Mouse (Mus musculus): ENCODE results near the gene Gria3.
A peak's percentile ranks its signal among the peaks of the same experiment; 100 is the strongest.

The Gria3 gene

DNA sequence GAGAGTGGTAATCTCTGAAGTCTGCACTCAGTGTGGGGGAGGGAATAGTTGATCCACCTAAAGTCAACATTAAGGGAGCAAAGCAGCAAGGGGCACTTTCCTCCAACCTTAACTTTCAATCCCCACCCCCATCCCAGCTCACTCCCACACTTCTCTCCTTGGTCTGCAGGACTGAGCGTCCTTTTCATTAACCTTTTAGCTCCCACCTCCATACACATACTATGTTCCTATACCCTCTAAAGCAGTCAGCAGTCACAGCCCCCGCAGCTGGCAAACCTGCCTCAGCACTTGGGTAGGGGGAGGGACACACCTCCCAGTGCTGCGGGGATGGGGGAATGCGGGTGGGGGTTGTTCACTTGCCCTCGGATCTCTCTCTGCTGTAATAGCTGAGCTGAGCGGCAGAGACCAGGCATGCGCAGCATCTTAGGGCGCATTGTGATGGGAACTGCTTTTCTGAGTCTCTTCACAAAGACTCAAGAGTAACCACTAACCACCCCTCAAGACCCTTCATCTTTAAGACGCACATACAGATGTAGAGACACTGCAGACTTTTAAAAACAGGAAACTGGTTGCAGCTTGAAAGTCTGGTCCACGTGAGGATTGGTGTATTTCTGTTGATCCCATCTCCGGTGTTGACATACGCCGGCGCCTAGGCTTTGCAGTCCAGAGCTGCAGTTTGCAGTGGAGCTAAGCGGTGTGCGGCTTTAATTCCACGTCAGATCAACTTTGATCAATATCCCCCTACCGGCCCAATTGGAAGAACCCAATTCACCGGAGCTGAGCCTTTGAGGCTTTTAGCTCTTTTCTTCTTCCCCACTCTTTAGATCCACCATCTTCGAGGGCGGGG lies at the start of gene Gria3:
Gene Gria3 (plus strand): TSS at position 797 of the 847 bp plus-strand sequence.
- DNase-seq (ENCODE audit: low spot score): no peak

DNA sequence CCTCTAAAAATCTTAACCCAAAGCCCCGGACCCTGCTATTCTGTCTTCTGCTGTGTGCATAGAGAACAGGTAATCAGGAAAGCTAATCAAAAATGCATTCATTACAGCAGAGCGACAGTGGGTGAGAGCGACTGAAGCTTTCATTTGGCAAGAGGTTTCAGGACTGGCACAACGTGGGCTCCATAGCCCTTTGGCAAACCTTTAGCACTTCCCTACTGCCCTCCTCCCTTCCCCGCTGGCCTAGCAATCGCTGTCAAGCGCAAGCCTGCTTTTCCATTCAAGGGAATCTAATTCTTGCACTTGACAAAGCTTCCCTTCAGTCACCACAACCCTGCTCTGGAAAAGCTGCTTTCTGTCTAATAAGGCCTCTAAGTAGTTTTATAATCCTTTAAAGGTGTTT lies 13.6 kb upstream of the Gria3 start:
- no peak for DNase-seq (ENCODE audit: low spot score)

- DNase-seq (ENCODE audit: low spot score): no peak
Measured at GRCm38 (mm10) chrX:41389079-41389478, 11.6 kb upstream of the Gria3 start.

DNA sequence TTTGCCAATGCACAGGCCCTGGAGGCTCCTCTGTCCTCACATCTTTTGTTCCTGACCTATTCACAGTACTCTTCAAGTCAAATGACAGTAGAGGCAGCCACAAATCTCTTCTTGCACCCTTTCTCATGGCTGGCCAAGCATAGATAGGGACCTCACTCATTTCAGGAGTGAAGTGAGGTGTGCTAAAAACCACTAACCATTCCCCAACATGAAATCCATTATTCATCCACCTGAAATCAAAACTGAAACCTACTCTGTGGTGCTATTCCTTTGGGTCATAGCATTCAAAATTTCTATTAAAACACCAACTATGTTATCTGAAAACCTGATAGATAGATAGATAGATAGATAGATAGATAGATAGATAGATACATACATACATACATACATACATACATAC lies 2.2 kb upstream of the Gria3 start:
- no peak for DNase-seq (ENCODE audit: low spot score)

- DNase-seq (ENCODE audit: low spot score): no peak
Measured at GRCm38 (mm10) chrX:41401186-41401585, 532 bp downstream of the Gria3 start.

DNA sequence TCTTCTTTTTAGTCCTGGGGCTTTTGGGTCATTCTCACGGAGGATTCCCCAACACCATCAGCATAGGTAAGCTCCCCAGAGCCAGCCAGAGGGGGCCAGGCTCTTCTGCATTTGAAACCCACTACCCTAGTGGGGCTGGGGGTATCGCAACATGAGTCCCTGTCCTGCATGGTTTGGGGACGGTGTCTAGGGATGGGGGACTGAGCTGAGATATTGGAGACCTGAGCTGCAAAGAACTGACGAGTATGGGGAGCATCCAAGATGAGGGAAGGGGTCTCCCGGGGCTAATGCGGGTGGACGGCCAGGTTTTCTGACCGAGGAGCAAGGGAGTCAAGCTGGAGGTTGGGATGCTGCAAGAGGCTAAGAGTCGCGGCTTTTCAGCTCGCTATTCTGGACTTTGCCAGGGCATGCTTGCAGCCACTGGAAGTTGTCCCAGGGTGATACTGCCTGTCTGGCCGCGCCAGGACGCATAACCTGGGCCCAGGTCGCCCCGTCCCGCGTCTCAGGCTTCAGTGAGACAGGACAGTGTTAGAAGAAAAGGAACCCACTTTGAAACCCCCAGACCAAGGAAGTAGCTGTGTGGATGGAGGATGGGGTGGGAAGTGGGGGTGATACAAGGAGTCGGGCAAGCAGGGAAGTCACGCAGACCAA lies 1.1 kb downstream of the Gria3 start:
- DNase-seq (ENCODE audit: low spot score): peak; percentile 9

- DNase-seq (ENCODE audit: low spot score): no peak
Measured at GRCm38 (mm10) chrX:41402656-41403055, 2.0 kb downstream of the Gria3 start.

- DNase-seq (ENCODE audit: low spot score): no peak
Measured at GRCm38 (mm10) chrX:41406288-41406687, 5.6 kb downstream of the Gria3 start.

- DNase-seq (ENCODE audit: low spot score): peak; percentile 43
Measured at GRCm38 (mm10) chrX:41409791-41410190, 9.1 kb downstream of the Gria3 start.

DNA sequence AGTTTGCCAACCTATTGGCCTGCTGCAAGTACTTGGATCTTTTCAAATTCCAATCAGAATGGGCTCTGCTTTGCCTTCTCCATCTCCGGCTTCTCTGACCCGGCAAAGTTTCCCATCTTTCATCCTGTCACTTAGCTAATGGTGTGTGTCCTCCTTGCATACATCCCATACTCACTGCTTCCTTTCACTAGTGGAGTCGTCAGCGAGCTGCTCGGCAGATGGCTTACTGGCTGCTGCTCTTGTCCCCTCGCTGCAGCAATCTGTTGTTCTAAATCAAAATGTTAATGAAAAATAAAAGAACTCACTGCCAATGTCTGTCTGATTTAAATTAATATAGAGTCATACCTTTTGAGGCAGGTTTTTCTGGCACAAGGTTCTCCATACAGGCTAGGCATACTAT lies 25.0 kb downstream of the Gria3 start:
- no peak for DNase-seq (ENCODE audit: low spot score)

DNA sequence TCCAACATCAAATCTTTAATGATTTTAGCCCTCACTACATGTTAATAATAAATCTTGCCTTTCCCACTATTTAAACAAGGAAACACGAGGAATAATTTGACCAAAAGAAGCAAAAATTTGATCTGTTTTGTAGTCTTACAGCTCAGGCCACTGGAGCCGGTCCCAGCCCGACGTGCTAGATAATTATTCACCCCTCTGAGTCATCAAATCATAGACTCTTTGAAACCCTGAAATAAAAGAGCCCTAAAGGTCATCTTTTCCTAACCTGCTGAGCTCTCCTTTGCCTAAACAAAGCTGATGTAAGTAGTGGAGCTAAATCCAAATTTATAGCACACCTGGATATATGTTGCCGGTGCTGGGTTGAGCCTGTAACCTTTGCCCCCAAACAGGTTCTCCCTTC lies 27.4 kb downstream of the Gria3 start:
- no peak for DNase-seq (ENCODE audit: low spot score)

DNA sequence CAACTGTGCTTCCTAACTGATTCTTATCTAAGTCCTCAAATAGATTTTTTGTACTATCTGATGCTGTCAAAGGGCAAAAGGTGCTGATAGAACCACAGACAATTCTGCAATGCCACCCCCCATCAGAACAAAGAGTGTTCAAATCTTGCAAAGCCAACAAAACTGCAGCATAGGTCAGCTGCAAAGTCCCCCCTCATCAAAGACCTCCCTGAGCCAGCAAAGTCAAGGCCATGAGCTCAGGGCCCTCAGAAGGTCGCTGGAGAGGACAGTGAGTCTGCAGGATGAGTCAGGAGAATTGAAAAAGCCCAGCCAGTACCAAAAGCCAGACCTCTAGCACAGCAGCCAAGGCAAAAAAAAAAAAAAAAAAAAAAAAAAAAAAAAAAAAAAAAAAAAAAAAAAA lies 34.9 kb downstream of the Gria3 start:
- DNase-seq (ENCODE audit: low spot score): no peak

DNA sequence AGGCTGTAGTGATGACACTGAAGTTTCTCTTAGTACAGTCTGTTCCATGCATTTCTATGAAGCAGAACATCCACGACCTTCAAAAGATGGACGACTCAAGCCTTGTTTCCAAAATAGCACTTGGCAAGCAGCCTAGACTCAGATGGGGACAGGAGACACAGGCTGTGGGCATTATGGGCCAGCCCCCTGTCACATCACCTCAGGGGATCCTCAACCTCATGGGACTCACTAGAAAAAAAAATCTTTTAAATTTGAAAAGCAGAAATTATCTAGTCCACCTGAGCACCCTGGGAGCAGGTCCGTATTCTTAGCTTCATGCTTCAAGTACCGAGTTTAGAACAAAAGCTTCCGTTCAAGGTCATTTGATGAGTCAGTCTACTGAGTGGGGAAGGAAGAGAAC lies 38.2 kb downstream of the Gria3 start:
- no peak for DNase-seq (ENCODE audit: low spot score)

DNA sequence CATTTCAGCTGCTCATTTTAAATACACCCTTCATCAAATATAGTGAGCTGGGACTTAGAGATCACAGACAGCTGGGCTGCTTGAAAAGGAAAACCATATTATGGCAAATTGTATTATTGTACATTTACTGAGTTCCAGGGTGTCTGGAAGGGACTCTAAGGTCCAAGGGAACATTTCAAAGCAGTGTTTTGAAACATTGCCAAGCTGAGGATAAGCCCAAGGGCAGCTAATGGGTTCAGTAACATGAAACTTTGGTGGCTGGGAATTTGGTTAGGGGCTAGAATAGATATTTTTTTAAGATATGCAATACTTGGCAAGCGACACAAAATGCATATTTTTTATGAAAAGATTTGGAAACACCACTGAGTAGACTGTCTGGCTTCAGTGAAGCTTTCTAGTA lies 48.2 kb downstream of the Gria3 start:
- DNase-seq (ENCODE audit: low spot score): no peak

- DNase-seq (ENCODE audit: low spot score): no peak
Measured at GRCm38 (mm10) chrX:41477486-41477885, 76.8 kb downstream of the Gria3 start.

GRCm38 (mm10) chrX:41496528-41496927 lies 95.9 kb downstream of the Gria3 start:
- DNase-seq (ENCODE audit: low spot score): no peak

DNA sequence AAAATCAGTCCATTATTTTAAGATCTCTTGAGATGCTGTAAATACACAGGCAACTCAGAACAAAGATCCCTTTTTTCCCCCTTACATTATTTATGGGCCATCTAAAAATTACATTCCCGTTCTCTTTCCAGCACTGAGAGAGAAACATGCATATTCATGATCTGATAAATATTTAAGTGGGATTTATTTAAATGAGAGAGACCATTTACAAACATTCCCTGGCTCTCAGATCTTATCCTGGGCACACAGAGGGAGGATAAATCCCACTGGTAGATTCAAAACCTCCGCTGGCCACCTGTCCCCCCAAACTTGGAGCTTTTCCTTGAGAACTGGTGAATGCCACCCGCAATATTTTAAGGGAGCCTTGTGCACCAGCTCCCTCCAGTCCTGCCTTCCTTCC lies 104.7 kb downstream of the Gria3 start:
- DNase-seq (ENCODE audit: low spot score): no peak

GRCm38 (mm10) chrX:41507959-41508358 lies 107.3 kb downstream of the Gria3 start:
- no peak for DNase-seq (ENCODE audit: low spot score)

DNA sequence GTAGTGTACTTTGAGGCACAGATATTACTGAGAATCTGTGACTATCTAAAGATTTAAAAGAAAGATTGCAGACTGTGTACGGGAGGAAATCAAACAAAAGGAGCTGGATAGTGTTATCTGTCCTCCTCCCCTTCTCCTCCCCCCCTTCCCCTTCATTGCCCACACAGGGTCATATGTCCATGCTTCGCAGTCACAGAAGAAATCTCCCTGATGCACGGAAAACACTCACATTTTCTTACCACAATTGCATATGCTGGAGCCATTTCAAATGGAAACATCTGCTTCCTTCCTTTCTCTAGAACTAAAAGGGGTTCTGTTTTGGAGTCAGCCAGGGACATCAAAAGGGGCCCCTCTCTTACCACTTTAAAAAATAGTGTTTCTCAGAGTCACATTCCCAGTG lies 114.3 kb downstream of the Gria3 start:
- DNase-seq (ENCODE audit: low spot score): no peak

GRCm38 (mm10) chrX:41532511-41532910 lies 131.9 kb downstream of the Gria3 start:
- DNase-seq (ENCODE audit: low spot score): no peak

- no peak for DNase-seq (ENCODE audit: low spot score)
Measured at GRCm38 (mm10) chrX:41535886-41536285, 135.2 kb downstream of the Gria3 start.

GRCm38 (mm10) chrX:41562296-41563060 lies 161.8 kb downstream of the Gria3 start:
- no peak for DNase-seq (ENCODE audit: low spot score)

GRCm38 (mm10) chrX:41564898-41565297 lies 164.2 kb downstream of the Gria3 start:
- DNase-seq (ENCODE audit: low spot score): no peak

All from urinary bladder, postnatal 14 days (tissue).